Mouse (Mus musculus) right cerebral cortex, postnatal 4 days (tissue): ENCODE measurements around the gene Slc35g1.
A peak's percentile ranks its signal among the peaks of the same experiment; 100 is the strongest.

Experiments
- DNase-seq: peaks from one replicate; pipeline ENCODE4 v3.0.0-alpha.2; 2022

Gene Slc35g1

DNA sequence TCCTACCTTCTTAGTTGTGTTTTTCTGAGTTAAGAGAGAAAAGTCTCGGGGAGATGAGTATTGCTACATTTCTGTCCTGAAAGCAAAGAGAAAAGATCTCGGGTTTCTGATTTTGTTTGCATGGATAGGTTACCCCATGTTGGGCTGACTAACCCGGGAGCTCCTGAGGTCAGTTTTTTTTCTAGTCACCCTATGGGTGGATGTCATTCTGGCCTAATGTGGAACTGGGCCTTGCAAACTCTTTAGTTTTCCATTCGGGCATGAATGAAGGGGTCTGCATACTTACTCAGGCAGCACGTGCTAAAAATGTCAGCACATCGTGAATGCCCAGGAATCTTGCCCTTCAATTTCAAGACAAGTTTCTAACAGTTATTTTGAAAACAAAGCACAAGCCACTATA, 1.2 kb downstream of the Slc35g1 start:
- no peak for DNase-seq

- no peak for DNase-seq
Measured at GRCm38 (mm10) chr19:38398966-38399365, 3.2 kb downstream of the Slc35g1 start.

DNA sequence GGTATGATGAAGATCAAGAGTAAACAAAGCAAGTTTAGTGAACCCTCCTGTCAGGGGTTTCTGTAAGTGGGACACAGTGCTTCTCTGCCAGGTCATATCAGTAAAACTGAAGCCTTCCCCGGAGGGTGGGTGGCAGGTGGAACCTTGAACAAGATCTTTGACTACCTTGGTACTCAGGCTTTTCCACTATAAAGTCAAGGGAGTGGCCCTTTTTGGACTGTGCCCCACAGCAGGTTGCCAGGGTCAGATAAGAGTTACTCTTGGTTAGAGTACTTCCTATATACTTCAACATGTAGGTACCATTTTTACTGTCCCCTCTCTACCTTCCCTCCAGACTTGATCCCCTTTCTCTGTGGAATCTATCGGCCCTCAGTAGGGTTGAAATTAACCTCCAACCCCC, 5.1 kb downstream of the Slc35g1 start:
- DNase-seq, result no peak

- no peak for DNase-seq
Measured at GRCm38 (mm10) chr19:38401416-38401815, 5.6 kb downstream of the Slc35g1 start.

DNA sequence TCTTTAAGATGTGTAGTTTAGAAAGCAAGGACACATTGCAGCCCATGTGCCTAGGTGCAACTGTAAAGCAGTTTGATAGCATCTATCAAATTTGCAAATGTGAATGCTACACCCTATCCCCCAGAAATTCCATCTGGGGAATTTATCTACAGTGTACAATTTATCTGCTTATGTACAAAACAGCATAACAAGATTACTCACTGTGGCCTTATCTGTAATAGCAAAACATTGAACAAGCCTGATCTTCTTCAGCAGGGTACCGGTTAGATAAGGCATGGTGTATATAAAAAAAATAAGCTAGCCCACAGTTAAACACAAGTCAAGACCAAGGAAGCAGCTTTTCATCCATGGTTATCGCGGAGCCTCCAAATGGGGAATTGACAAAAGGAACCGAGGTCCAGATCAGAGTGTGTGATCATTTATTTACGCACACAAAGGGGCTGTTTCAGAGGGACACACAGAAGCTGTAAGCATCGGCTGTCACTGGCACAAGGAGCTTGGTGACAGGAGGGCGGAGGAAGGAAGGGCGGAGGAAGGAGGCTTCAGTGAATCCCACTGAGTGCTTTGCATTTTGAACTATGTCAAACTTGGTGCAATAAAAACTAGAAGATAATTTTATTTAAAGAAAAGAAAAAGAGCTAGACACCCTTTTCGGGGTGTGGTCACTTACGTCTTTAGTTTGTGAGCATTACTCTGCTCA, 14.7 kb downstream of the Slc35g1 start:
- no peak for DNase-seq

GRCm38 (mm10) chr19:38413861-38414260, 18.1 kb downstream of the Slc35g1 start:
- no peak for DNase-seq

DNA sequence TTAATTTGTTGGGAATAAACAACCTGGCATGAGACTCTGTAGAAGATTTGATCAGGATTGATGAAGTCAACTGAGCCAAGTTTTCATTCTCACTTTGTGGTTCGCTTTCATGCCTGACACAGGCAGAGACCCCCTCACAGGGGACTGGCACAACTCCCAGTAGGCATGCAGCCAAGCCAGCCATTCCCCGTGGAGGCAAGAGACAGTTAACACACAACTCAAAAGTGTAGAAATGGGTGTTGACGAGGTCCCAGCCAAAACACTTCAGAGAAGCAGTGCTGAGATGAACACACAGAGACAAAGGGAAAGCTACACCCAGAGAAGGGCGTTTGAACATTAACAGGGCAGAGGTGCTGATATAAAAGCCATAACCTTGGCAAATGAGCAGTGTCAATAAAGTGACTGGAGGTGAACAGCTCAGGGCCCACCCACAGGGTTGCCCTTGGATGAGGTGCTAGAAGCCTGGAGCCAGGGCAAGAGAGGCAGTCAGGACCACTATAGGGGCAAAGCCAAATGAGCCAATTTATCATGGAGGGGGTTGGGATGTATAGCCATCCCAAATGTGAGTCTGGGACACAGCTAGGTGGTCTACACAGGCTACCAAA, 23.1 kb downstream of the Slc35g1 start:
- DNase-seq, result peak; percentile 43

DNA sequence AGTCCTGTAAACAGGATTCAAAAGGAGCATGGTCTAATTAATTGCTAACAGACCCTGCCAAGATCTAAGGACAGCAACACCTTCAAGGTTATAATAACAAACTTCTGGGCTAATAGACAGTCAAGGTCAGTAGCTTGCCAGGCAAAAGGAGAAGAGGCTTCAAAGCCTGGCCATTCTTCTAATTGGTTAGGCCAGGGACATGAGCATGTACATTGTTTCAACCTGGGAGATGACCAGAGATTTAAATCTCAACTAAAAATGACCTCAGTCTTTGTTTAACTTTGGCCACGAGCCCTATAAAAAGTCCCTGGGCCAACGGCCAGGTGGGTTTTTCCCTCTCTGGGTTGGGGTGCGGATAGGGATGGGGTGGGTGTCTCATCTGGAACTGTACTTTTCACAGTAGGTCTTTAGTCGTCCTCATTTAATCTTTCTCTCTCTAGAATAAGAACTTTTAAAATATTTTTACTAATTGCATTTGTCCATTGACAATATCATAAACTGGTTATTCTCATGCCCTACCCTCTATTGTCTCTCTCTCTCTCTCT, 25.0 kb downstream of the Slc35g1 start:
- DNase-seq, result no peak

- DNase-seq, result no peak
Measured at GRCm38 (mm10) chr19:38421436-38421835, 25.7 kb downstream of the Slc35g1 start.

- DNase-seq, result no peak
Measured at GRCm38 (mm10) chr19:38422926-38423325, 27.1 kb downstream of the Slc35g1 start.

DNA sequence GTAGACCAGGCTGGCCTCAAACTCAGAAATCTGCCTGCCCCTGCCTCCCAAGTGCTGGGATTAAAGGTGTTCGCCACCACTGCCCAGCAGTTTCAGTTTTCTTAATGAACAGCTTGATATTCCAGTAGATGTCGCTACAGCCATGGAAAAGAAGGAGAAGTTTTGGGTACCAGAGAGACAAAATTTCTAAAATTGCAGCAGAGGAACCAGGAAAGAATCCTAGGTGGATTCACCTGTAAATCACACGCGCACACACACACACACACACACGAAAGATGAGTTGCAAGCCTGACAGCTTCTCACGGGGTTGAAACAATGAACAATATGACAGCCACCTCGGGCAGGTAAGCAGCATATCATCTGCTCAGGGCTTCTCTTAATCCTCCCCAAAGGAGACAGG, 28.1 kb downstream of the Slc35g1 start:
- no peak for DNase-seq

GRCm38 (mm10) chr19:38424581-38424980, 28.8 kb downstream of the Slc35g1 start:
- DNase-seq, result no peak

- DNase-seq, result no peak
Measured at GRCm38 (mm10) chr19:38429269-38429668, 33.5 kb downstream of the Slc35g1 start.

- no peak for DNase-seq
Measured at GRCm38 (mm10) chr19:38430475-38430874, 34.7 kb downstream of the Slc35g1 start.

DNA sequence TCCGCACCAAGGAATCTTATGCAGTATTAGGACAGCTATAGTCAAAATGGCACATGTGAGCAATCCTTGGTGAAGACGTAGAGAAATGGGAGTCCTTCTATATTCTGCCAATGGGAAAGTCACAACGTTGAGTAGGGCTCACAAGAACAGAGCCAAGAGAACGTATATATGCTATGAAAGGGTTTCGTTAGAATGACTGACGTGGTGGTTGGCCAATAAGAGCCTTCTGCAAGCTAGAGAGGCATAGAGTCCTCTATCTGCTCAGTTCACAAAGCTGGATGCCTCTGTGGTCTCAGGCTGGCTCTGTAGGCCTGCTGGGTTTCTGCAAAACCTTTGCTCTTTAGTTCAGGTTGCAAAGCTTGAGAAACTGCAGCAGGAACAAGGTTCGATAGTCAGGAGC, 35.5 kb downstream of the Slc35g1 start:
- DNase-seq, result no peak

GRCm38 (mm10) chr19:38432021-38432420, 36.2 kb downstream of the Slc35g1 start:
- no peak for DNase-seq

DNA sequence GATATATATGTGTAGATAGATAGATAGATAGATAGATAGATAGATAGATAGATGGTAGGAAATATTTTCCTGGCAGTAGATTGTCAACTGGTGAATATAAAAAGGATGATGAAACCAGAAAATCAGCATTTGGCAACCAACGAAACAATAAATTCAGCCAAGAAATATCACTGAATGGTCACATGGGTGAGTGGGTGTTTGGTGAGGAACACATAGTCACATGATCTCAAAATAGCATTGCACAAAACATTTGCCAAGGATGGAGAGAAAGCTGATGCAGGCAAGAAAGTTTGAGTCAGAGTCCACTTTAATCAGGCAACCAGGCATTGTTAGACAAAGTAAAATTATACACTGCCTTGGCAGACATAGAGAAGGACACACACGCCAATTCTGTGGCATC, 37.6 kb downstream of the Slc35g1 start:
- DNase-seq, result no peak

DNA sequence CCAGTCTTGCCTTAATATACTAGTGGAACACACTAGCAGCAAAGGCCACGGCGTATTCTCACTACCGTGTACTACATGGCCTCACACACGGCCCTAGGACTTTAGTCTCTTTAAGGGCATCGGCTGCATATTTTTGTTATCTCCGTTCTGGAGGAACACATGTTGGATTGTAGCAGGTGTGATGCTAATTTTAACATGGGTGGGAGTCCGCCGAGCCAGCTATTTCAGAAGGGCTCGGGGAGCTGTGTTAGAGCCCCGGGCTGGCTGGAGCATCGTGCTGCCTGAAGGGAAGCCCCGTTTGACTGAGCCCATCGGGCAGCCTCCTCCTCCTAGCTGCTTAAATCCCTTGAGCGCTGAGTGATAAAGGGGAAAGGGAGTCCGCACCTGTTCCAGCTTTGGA, 39.4 kb downstream of the Slc35g1 start:
- DNase-seq, result no peak

- DNase-seq, result no peak
Measured at GRCm38 (mm10) chr19:38441860-38442259, 46.1 kb downstream of the Slc35g1 start.

DNA sequence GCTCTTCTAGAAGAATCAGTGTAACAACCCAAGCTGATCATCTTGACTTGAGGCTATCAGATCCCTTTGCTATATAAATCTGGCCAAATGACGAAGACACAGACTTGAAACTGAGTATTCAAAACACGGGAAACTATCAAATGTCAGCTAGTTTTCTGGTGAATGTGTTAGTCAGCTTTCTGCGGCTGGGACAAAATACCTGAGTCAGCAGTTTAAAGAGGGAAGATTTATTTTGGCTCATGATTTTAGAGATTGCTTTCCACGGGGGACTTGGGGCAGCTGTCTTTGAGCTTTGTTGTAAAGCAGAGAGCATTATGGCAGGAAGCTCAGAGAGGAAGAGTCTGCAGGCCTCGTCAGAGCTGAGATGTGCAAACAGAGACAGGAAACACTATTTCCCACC, 50.0 kb downstream of the Slc35g1 start:
- no peak for DNase-seq
